Mouse (Mus musculus) lung, postnatal 0 days (tissue): Measurements from ENCODE around the gene Snai1. TPM values are rescaled to one million over a fixed set of nuclear protein-coding genes. Genes with fewer than 3 reads are reported as not detected.

Source experiments
- ATAC-seq: fragments of 200-750 bp; cut with Nextera tagmentation; 2 replicates; pipeline ENCODE4 v1.8.0; 2017; ENCODE audit warnings: moderate library complexity
- DNase-seq: peaks from one replicate; pipeline ENCODE4 v3.0.0-alpha.2; 2016; ENCODE audit warnings: low spot score
- H3K27ac ChIP-seq: fragments of 300-500 bp; sonication (generic); 2 replicates; pipeline ENCODE4 v1.5.1; 2014; ENCODE audit warnings: antibody characterized with exemption, mild to moderate bottlenecking, low read length, mixed read lengths
- H3K27me3 ChIP-seq: fragments of 300-500 bp; sonication (generic); replicated peaks from 2 replicates; pipeline ENCODE4 v1.6.1; 2014; ENCODE audit warnings: low read length, mixed read lengths; ENCODE audit not compliant: insufficient read depth
- H3K36me3 ChIP-seq: fragments of 300-500 bp; sonication (generic); 2 replicates; pipeline ENCODE4 v1.6.1; 2014; ENCODE audit warnings: low read length, mixed read lengths; ENCODE audit not compliant: insufficient read depth
- H3K4me1 ChIP-seq: fragments of 300-500 bp; sonication (generic); 2 replicates; pipeline ENCODE4 v1.6.1; 2014; ENCODE audit warnings: antibody characterized with exemption, low read depth, low read length, mixed read lengths; ENCODE audit not compliant: insufficient read depth
- H3K4me2 ChIP-seq: fragments of 300-500 bp; sonication (generic); replicated peaks from 2 replicates; pipeline ENCODE4 v1.6.1; 2014; ENCODE audit warnings: low read depth, mild to moderate bottlenecking, low read length, moderate library complexity, mixed read lengths
- H3K4me3 ChIP-seq: fragments of 300-500 bp; sonication (generic); 2 replicates; pipeline ENCODE4 v1.5.1; 2014; ENCODE audit warnings: low read depth, low read length
- H3K9ac ChIP-seq: fragments of 300-500 bp; sonication (generic); replicated peaks from 2 replicates; pipeline ENCODE4 v1.6.1; 2014; ENCODE audit warnings: low read depth, mild to moderate bottlenecking
- H3K9me3 ChIP-seq: fragments of 300-500 bp; sonication (generic); 2 replicates; pipeline ENCODE4 v1.6.1; 2016; ENCODE audit warnings: low read length, mixed read lengths
- CTCF ChIP-seq: IDR thresholded peaks from 2 replicates; pipeline ENCODE4 v1.5.1; 2016; ENCODE audit warnings: antibody characterized with exemption, mild to moderate bottlenecking
- EP300 ChIP-seq: IDR thresholded peaks from 2 replicates; pipeline ENCODE4 v1.6.1; 2016; ENCODE audit warnings: antibody characterized with exemption, mild to moderate bottlenecking, control low read depth
- WGBS: fragments of 180-500 bp; shearing (Covaris S2); extraction: QIAGEN DNeasy Blood & Tissue Kit; methylation state at CpG from one replicate; pipeline ENCODE4 v1.1.7; 2014; 5-methylcytosine and 5-hydroxymethylcytosine counted together
- polyA plus RNA-seq: library from polyadenylated mRNA; unstranded; fragments of >200 nt; fragmentation: Nextera tagmentation; extraction: Ambion mirVana; gene quantifications from 2 replicates; pipeline ENCODE4 v1.2.1, GENCODE M21; 2015

Gene Snai1
- 55.4 and 63.0 TPM in 2 replicates for polyA plus RNA-seq

- Histone ChIP-seq H3K4me2 (peak within 1 kb of the TSS; percentile 84), H3K36me3 (no peaks in the 10 kb centered on the region), H3K27ac (peak within 1 kb of the TSS; percentile 65), H3K4me1 (peaks cover 24% of the 10 kb centered on the region), H3K9me3 (no peaks in the 10 kb centered on the region), H3K9ac (peak within 1 kb of the TSS; percentile 60), H3K27me3 (0 out of 2 replicates have a peak, but pooled peaks cover 3% of the 10 kb centered on the region), H3K4me3 (peak within 1 kb of the TSS; percentile 51)
- ATAC-seq (peak; percentile 99), DNase-seq (peak; percentile 99)
- TF ChIP-seq EP300 (no peak), CTCF (peak; percentile 96)
- under 1% methylated on average over 58 of the region's 58 CpGs for WGBS
These were observed at the start of gene Snai1 for GRCm38 (mm10) chr2:167537476-167538297. Gene Snai1, plus strand, starts transcription at chr2:167538195.

- Histone ChIP-seq H3K9ac (peak overlapping the region; percentile 97), H3K9me3 (no peaks in the 10 kb centered on the region), H3K27me3 (no peaks in the 10 kb centered on the region), H3K4me1 (peaks cover 23% of the 10 kb centered on the region), H3K4me2 (peak overlapping the region; percentile 89; the same call in 1 of the 2 replicates), H3K27ac (no peak overlapping the region), H3K4me3 (no peak overlapping the region), H3K36me3 (no peaks in the 10 kb centered on the region)
- TF ChIP-seq EP300 (no peak), CTCF (no peak)
- DNase-seq (peak; percentile 59), ATAC-seq (no peak)
- 82% methylated on average over 4 of the region's 4 CpGs for WGBS
These were observed 47.0 kb upstream of the Snai1 start for GRCm38 (mm10) chr2:167490813-167491525.

- Histone ChIP-seq H3K9me3 (no peaks in the 10 kb centered on the region), H3K4me3 (peak within 1 kb of the TSS; percentile 99), H3K27ac (peak within 1 kb of the TSS; percentile 98), H3K27me3 (no peaks in the 10 kb centered on the region), H3K4me2 (peak within 1 kb of the TSS; percentile 89), H3K4me1 (peaks cover 15% of the 10 kb centered on the region), H3K36me3 (no peaks in the 10 kb centered on the region), H3K9ac (peak within 1 kb of the TSS; percentile 97)
- DNase-seq = peak; percentile 51
- 3% methylated on average over 51 of the region's 52 CpGs for WGBS
- TF ChIP-seq EP300 (no peak), CTCF (no peak)
- peak; percentile 60 for ATAC-seq
These were observed 46.0 kb upstream of the Snai1 start, which contains the start of gene Rnf114 for GRCm38 (mm10) chr2:167491757-167492708. Gene Rnf114, plus strand, starts transcription at chr2:167492645.

GRCm38 (mm10) chr2:167492713-167493636, 45.0 kb upstream of the Snai1 start, which contains the start of gene Spata2:
Gene Spata2, minus strand, starts transcription at chr2:167492887.
- ATAC-seq (peak; percentile 90), DNase-seq (peak; percentile 97)
- peak within 1 kb of the TSS; percentile 99 for H3K4me3 ChIP-seq
- peak within 1 kb of the TSS; percentile 98 for H3K27ac ChIP-seq
- no peaks in the 10 kb centered on the region for H3K27me3 ChIP-seq
- H3K9me3 ChIP-seq = no peaks in the 10 kb centered on the region
- H3K36me3 ChIP-seq = no peaks in the 10 kb centered on the region
- 2% methylated on average over 63 of the region's 63 CpGs for WGBS
- H3K9ac ChIP-seq = peak within 1 kb of the TSS; percentile 97
- H3K4me1 ChIP-seq = peaks cover 15% of the 10 kb centered on the region
- no peak for TF ChIP-seq EP300
- TF ChIP-seq CTCF = no peak
- peak within 1 kb of the TSS; percentile 89 for H3K4me2 ChIP-seq

- Histone ChIP-seq H3K36me3 (no peaks in the 10 kb centered on the region), H3K27ac (no peak overlapping the region), H3K4me2 (no peak overlapping the region), H3K9me3 (no peaks in the 10 kb centered on the region), H3K4me1 (peaks cover 8% of the 10 kb centered on the region), H3K4me3 (no peak overlapping the region), H3K9ac (no peak overlapping the region), H3K27me3 (no peaks in the 10 kb centered on the region)
- DNase-seq (no peak), ATAC-seq (no peak)
- WGBS = 85% methylated on average over 7 of the region's 7 CpGs
- TF ChIP-seq CTCF (no peak), EP300 (no peak)
These were observed 41.6 kb upstream of the Snai1 start for GRCm38 (mm10) chr2:167496437-167496836.
